Mouse (Mus musculus): ENCODE results near the gene Gne. TPM values are rescaled to one million over a fixed set of nuclear protein-coding genes. Genes with fewer than 3 reads are reported as not detected.

Gne gene
- polyA plus RNA-seq, 1 experiment from 2014 or later: 26.4 TPM

DNA sequence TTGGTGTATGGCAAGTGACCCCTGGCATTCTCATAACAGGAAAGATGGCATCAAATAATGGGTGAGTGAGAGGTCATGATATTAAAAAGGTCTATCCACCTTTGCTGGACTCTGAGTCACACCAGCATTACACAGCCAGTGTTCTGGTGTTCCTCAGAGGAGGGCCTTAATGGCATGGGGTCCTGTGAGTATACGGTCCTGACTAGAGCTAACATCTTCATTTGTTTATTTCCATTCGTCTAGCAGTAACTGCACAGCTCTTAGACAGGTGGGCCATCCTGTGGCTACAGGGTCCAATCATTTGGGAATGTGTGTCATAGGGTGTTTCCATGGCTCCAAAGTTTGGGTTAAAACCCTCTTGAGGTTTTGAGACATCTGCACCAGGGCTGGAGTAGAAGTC is 89.6 kb downstream of the Gne start:
- no peaks in the 10 kb centered on the region for H3K4me1 ChIP-seq (ENCODE audit: insufficient read depth, low read length)
- ATAC-seq (ENCODE audit: low FRiP score, low TSS enrichment): no peak
- H3K4me3 ChIP-seq (ENCODE audit: low read length): no peak overlapping the region

DNA sequence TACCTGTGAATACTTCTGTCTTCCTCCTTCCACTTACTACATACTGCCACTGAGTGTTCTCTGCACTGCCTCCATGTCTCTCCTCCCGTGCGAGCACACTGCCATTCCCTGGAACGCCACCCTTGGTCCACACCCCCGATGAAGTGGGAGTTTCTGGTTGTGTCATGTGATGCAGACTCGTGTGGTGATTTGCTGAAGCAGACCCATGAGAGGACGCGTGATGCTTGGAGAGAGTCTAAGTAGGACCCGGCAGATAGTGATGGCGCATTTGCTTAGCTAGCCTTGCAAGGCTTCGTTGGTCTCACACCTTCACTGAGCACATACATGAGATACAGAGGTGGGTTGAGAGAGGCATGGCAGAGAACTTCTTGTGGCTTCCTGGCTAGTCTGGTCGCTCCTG is 90.9 kb downstream of the Gne start:
- no peak for ATAC-seq (ENCODE audit: low FRiP score, low TSS enrichment)

More for the DNA sequence above, 89.6 kb downstream of the Gne start:
- no peaks in the 10 kb centered on the region for H3K27me3 ChIP-seq (ENCODE audit: insufficient read depth, low read length)
- no peaks in the 10 kb centered on the region for H3K9me3 ChIP-seq (ENCODE audit: low read length)
- no peaks in the 10 kb centered on the region for H3K36me3 ChIP-seq (ENCODE audit: insufficient read depth, low read length)
- no peak overlapping the region for H3K4me2 ChIP-seq (replicated peaks; ENCODE audit: low read depth, low read length)
- WGBS: 86% methylated on average over 2 of the region's 2 CpGs
- no peak overlapping the region for H3K27ac ChIP-seq (ENCODE audit: low read length)
- no peak overlapping the region for H3K9ac ChIP-seq (replicated peaks; ENCODE audit: low read length)

DNA sequence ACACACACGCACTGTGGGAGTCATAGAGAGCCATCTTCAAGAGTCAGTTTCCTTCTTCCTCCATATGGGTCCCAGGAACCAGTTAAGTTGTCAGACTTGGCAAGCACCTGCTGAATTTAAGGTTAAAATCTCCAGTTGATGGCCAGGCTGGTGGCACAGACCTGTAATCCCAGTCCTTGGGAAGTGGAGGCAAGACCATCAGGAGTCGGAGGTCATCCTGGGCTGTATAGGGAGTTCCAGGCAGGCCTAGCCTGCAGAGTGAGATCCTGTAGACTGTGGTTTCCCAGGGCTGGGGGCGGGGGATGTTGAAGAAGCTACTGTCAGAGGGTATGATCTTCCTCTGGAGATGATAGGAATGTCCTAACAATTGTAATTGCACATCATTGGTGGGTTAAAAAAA is 95.0 kb downstream of the Gne start:
- Histone ChIP-seq H3K27ac (ENCODE audit: low read length) (no peak overlapping the region), H3K36me3 (ENCODE audit: insufficient read depth, low read length) (no peaks in the 10 kb centered on the region), H3K4me2 (replicated peaks; ENCODE audit: low read depth, low read length) (no peak overlapping the region), H3K9ac (replicated peaks; ENCODE audit: low read length) (no peak overlapping the region), H3K27me3 (ENCODE audit: insufficient read depth, low read length) (no peaks in the 10 kb centered on the region), H3K4me1 (ENCODE audit: insufficient read depth, low read length) (no peaks in the 10 kb centered on the region), H3K9me3 (ENCODE audit: low read length) (no peaks in the 10 kb centered on the region), H3K4me3 (ENCODE audit: low read length) (no peak overlapping the region)
- ATAC-seq (ENCODE audit: low FRiP score, low TSS enrichment): no peak
- WGBS: 94% methylated on average over 3 of the region's 3 CpGs

More for the DNA sequence above, 90.9 kb downstream of the Gne start:
- Histone ChIP-seq H3K27ac (ENCODE audit: low read length) (no peak overlapping the region), H3K4me1 (ENCODE audit: insufficient read depth, low read length) (no peaks in the 10 kb centered on the region), H3K9ac (replicated peaks; ENCODE audit: low read length) (no peak overlapping the region), H3K4me2 (replicated peaks; ENCODE audit: low read depth, low read length) (no peak overlapping the region), H3K4me3 (ENCODE audit: low read length) (no peak overlapping the region), H3K27me3 (ENCODE audit: insufficient read depth, low read length) (no peaks in the 10 kb centered on the region), H3K9me3 (ENCODE audit: low read length) (no peaks in the 10 kb centered on the region), H3K36me3 (ENCODE audit: insufficient read depth, low read length) (no peaks in the 10 kb centered on the region)
- WGBS: 94% methylated on average over 11 of the region's 11 CpGs

DNA sequence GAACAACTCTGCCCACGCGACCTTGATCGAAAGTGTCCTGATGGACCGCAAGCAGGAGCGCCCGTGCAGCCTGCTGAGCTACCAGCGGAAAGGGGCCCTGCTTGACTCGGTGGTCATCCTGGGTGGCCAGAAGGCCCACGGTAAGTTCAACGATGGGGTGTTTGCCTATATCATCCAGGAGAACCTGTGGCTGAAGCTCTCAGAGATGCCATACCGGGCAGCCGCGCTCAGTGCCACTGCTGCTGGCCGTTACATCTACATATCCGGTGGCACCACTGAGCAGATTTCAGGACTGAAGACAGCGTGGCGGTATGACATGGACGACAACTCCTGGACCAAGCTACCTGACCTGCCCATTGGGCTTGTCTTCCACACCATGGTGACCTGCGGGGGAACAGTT is 99.7 kb downstream of the Gne start:
- H3K27me3 ChIP-seq (ENCODE audit: insufficient read depth, low read length): no peaks in the 10 kb centered on the region
- peaks cover 5% of the 10 kb centered on the region for H3K4me1 ChIP-seq (ENCODE audit: insufficient read depth, low read length)
- no peak overlapping the region for H3K27ac ChIP-seq (ENCODE audit: low read length)
- no peaks in the 10 kb centered on the region for H3K9me3 ChIP-seq (ENCODE audit: low read length)
- no peak overlapping the region for H3K4me3 ChIP-seq (ENCODE audit: low read length)
- no peak for ATAC-seq (ENCODE audit: low FRiP score, low TSS enrichment)
- no peak overlapping the region for H3K4me2 ChIP-seq (replicated peaks; ENCODE audit: low read depth, low read length)
- 96% methylated on average over 19 of the region's 19 CpGs for WGBS
- H3K9ac ChIP-seq (replicated peaks; ENCODE audit: low read length): no peak overlapping the region
- H3K36me3 ChIP-seq (ENCODE audit: insufficient read depth, low read length): no peaks in the 10 kb centered on the region

Other genes with a start within 250 kb of the Gne start
- gene Olfr157, start 244.0 kb downstream of the Gne start, polyA plus RNA-seq (2015; fragmentation: Nextera tagmentation; extraction: Ambion mirVana): not detected in 2 replicates
- gene Olfr155, start 232.6 kb downstream of the Gne start, polyA plus RNA-seq (2015; fragmentation: Nextera tagmentation; extraction: Ambion mirVana): not detected in 2 replicates
- 27.2 and 28.5 TPM in 2 replicates for gene Reck, start 208.6 kb downstream of the Gne start, polyA plus RNA-seq (2015; fragmentation: Nextera tagmentation; extraction: Ambion mirVana)
- 82.1 and 86.3 TPM in 2 replicates for gene Glipr2, start 126.8 kb downstream of the Gne start, polyA plus RNA-seq (2015; fragmentation: Nextera tagmentation; extraction: Ambion mirVana)
- gene Ccin, start 100.7 kb downstream of the Gne start, polyA plus RNA-seq (2015; fragmentation: Nextera tagmentation; extraction: Ambion mirVana): not detected in 2 replicates
- gene Clta, start 79.7 kb downstream of the Gne start, polyA plus RNA-seq (2015; fragmentation: Nextera tagmentation; extraction: Ambion mirVana): 225 and 232 TPM in 2 replicates
- 20.2 and 23.7 TPM in 2 replicates for gene Rnf38, start 149.6 kb upstream of the Gne start, polyA plus RNA-seq (2015; fragmentation: Nextera tagmentation; extraction: Ambion mirVana)
- gene Melk, start 216.7 kb upstream of the Gne start, polyA plus RNA-seq (2015; fragmentation: Nextera tagmentation; extraction: Ambion mirVana): 45.2 and 48.5 TPM in 2 replicates

Measured in kidney, embryonic 16.5 days (tissue).